Mouse (Mus musculus): ENCODE results near the gene Prnp. TPM values are rescaled to one million over a fixed set of nuclear protein-coding genes. Genes with fewer than 3 reads are reported as not detected.

The Prnp gene
- polyA plus RNA-seq, 1 experiment from 2014 or later: 103 TPM

- Histone ChIP-seq H3K4me2 (no peak overlapping the region), H3K27me3 (no peaks in the 10 kb centered on the region), H3K4me1 (no peaks in the 10 kb centered on the region), H3K4me3 (no peak overlapping the region), H3K36me3 (ENCODE audit: poor library complexity, severe bottlenecking) (no peaks in the 10 kb centered on the region), H3K9ac (no peak overlapping the region), H3K9me3 (replicated peaks) (peaks cover 2% of the 10 kb centered on the region; the same call in 1 of the 2 replicates), H3K27ac (no peak overlapping the region)
- 16% methylated on average over 6 of the region's 6 CpGs for WGBS
- peak; percentile 90 for ATAC-seq
Observed at GRCm38 (mm10) chr2:131982546-131983196, 72.9 kb downstream of the Prnp start.

- no peak overlapping the region for H3K9ac ChIP-seq
- no peak for ATAC-seq
- no peaks in the 10 kb centered on the region for H3K36me3 ChIP-seq (ENCODE audit: poor library complexity, severe bottlenecking)
- no peaks in the 10 kb centered on the region for H3K27me3 ChIP-seq
- no peaks in the 10 kb centered on the region for H3K9me3 ChIP-seq (replicated peaks)
- H3K4me1 ChIP-seq: peaks cover under 1% of the 10 kb centered on the region; the same call in 1 of the 2 replicates
- no peak overlapping the region for H3K4me3 ChIP-seq
- H3K27ac ChIP-seq: no peak overlapping the region
- 44% methylated on average over 3 of the region's 3 CpGs for WGBS
- H3K4me2 ChIP-seq: no peak overlapping the region
Observed at GRCm38 (mm10) chr2:131987950-131988349, 78.2 kb downstream of the Prnp start.

Other genes with a start within 250 kb of the Prnp start
- gene Erv3, start 50.2 kb upstream of the Prnp start, polyA plus RNA-seq (2015; fragmentation: Nextera tagmentation; extraction: Ambion mirVana): not detected in 2 replicates
- not detected in 2 replicates for gene Prn, start within 50 bp of the Prnp start, polyA plus RNA-seq (2015; fragmentation: Nextera tagmentation; extraction: Ambion mirVana)
- 7.3 and 7.7 TPM in 2 replicates for gene Prnd, start 40.9 kb downstream of the Prnp start, polyA plus RNA-seq (2015; fragmentation: Nextera tagmentation; extraction: Ambion mirVana)
- 21.1 and 22.1 TPM in 2 replicates for gene Rassf2, start 120.3 kb downstream of the Prnp start, polyA plus RNA-seq (2015; fragmentation: Nextera tagmentation; extraction: Ambion mirVana)
- gene Slc23a2, start 235.2 kb downstream of the Prnp start, polyA plus RNA-seq (2015; fragmentation: Nextera tagmentation; extraction: Ambion mirVana): 16.6 and 19.1 TPM in 2 replicates